Mouse (Mus musculus) intestine, embryonic 15.5 days (tissue): Measurements from ENCODE around the gene Ncam1. TPM values are rescaled to one million over a fixed set of nuclear protein-coding genes. Genes with fewer than 3 reads are reported as not detected.

ENCODE experiments used
- ATAC-seq: fragments of 200-750 bp; cut with Nextera tagmentation; 2 replicates; pipeline ENCODE4 v1.8.0; 2017; ENCODE audit warnings: moderate TSS enrichment, moderate library complexity
- H3K27ac ChIP-seq: fragments of 300-500 bp; sonication (generic); 2 replicates; pipeline ENCODE4 v1.5.1; 2015; ENCODE audit warnings: mild to moderate bottlenecking, inconsistent platforms
- H3K27me3 ChIP-seq: fragments of 300-500 bp; sonication (generic); replicated peaks from 2 replicates; pipeline ENCODE4 v1.6.1; 2015; ENCODE audit warnings: inconsistent platforms
- H3K36me3 ChIP-seq: fragments of 300-500 bp; sonication (generic); 2 replicates; pipeline ENCODE4 v1.6.1; 2015; ENCODE audit warnings: inconsistent platforms
- H3K4me1 ChIP-seq: fragments of 300-500 bp; sonication (generic); replicated peaks from 2 replicates; pipeline ENCODE4 v1.6.1; 2015; ENCODE audit warnings: inconsistent platforms
- H3K4me2 ChIP-seq: fragments of 300-500 bp; sonication (generic); replicated peaks from 2 replicates; pipeline ENCODE4 v1.6.1; 2015; ENCODE audit warnings: mild to moderate bottlenecking, inconsistent platforms
- H3K4me3 ChIP-seq: fragments of 300-500 bp; sonication (generic); replicated peaks from 2 replicates; pipeline ENCODE4 v1.5.1; 2015; ENCODE audit warnings: inconsistent platforms
- H3K9ac ChIP-seq: fragments of 300-500 bp; sonication (generic); 2 replicates; pipeline ENCODE4 v1.6.1; 2015; ENCODE audit warnings: inconsistent platforms
- H3K9me3 ChIP-seq: fragments of 300-500 bp; sonication (generic); 2 replicates; pipeline ENCODE4 v1.6.1; 2016; ENCODE audit warnings: inconsistent platforms
- WGBS: fragments of 180-500 bp; shearing (Covaris S2); methylation state at CpG from one replicate; pipeline ENCODE4 v1.1.7; 2015; 5-methylcytosine and 5-hydroxymethylcytosine counted together
- polyA plus RNA-seq: library from polyadenylated mRNA; unstranded; fragments of >200 nt; fragmentation: Nextera tagmentation; extraction: Ambion mirVana; gene quantifications from 2 replicates; pipeline ENCODE4 v1.2.1, GENCODE M21; 2015

Gene Ncam1
- polyA plus RNA-seq, 1 experiment from 2014 or later = 77.5 TPM

- no peaks in the 10 kb centered on the region for H3K4me1 ChIP-seq
- no peak overlapping the region for H3K9ac ChIP-seq
- H3K4me2 ChIP-seq = no peak overlapping the region
- H3K4me3 ChIP-seq = no peak overlapping the region
- H3K27me3 ChIP-seq = no peaks in the 10 kb centered on the region
- 94% methylated on average over 2 of the region's 2 CpGs for WGBS
- no peak for ATAC-seq
- no peak overlapping the region for H3K27ac ChIP-seq
- no peaks in the 10 kb centered on the region for H3K9me3 ChIP-seq
- no peaks in the 10 kb centered on the region; the same call in 1 of the 2 replicates for H3K36me3 ChIP-seq
These were observed 239.8 kb downstream of the Ncam1 start for GRCm38 (mm10) chr9:49558941-49559340.

DNA sequence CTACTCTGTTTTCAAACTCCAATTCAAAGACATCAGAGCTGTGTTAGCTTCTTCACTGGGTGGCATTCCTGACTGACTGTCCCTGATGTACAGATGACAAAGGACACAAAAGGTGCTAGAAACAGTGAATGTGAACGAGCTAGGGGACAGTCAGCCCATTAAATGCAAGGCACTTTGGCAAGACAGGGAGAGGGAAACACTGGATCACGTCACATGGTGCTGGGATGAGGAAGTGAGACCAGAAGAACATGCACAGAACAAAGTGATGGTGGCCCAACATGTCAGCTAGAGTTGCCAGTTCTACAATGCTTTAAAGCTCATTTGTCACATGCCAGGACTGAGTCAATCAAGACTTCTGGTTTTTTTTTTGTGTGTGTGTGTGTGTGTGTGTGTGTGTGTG lies 247.4 kb downstream of the Ncam1 start:
- no peak overlapping the region for H3K27ac ChIP-seq
- no peak for ATAC-seq
- H3K4me1 ChIP-seq = no peaks in the 10 kb centered on the region
- H3K9ac ChIP-seq = no peak overlapping the region
- H3K9me3 ChIP-seq = no peaks in the 10 kb centered on the region
- no peak overlapping the region for H3K4me3 ChIP-seq
- H3K36me3 ChIP-seq = no peaks in the 10 kb centered on the region
- no peak overlapping the region for H3K4me2 ChIP-seq
- WGBS = 70% methylated on average over 2 of the region's 2 CpGs
- H3K27me3 ChIP-seq = no peaks in the 10 kb centered on the region

GRCm38 (mm10) chr9:49542593-49542992 lies 256.1 kb downstream of the Ncam1 start:
- Histone ChIP-seq H3K4me2 (no peak overlapping the region), H3K9ac (no peak overlapping the region), H3K27me3 (no peaks in the 10 kb centered on the region), H3K4me3 (no peak overlapping the region), H3K9me3 (no peaks in the 10 kb centered on the region), H3K4me1 (no peaks in the 10 kb centered on the region), H3K36me3 (no peaks in the 10 kb centered on the region; the same call in 1 of the 2 replicates), H3K27ac (no peak overlapping the region)
- ATAC-seq = no peak
- 84% methylated on average over 4 of the region's 4 CpGs for WGBS

DNA sequence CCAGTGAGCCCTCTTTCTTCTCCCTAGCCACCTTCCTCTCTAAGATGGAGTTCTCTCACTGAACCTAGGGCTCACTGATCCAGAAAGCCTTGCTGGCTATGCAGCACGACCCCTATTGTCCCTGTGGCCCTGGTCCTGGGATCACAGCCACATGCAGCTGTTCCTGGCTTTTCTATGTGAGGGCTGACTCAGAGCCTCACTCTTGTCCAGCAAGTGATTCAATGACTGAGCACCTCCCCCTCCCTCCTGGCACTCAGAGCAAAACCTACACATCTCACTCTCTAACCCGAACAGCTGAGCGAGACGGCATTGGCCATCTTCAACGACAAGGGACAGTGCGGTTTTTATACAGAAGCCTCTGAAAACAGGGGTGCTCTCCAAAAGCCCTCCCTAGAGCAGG lies 260.9 kb downstream of the Ncam1 start:
- 71% methylated on average over 6 of the region's 6 CpGs for WGBS
- Histone ChIP-seq H3K36me3 (no peaks in the 10 kb centered on the region; the same call in 1 of the 2 replicates), H3K4me1 (no peaks in the 10 kb centered on the region), H3K4me3 (no peak overlapping the region), H3K9ac (no peak overlapping the region), H3K4me2 (no peak overlapping the region), H3K27me3 (no peaks in the 10 kb centered on the region), H3K27ac (no peak overlapping the region), H3K9me3 (no peaks in the 10 kb centered on the region)
- ATAC-seq = no peak

- Histone ChIP-seq H3K4me2 (no peak overlapping the region), H3K9me3 (no peaks in the 10 kb centered on the region), H3K4me3 (no peak overlapping the region), H3K27ac (no peak overlapping the region), H3K27me3 (no peaks in the 10 kb centered on the region), H3K4me1 (no peaks in the 10 kb centered on the region), H3K36me3 (no peaks in the 10 kb centered on the region), H3K9ac (no peak overlapping the region)
- no peak for ATAC-seq
- 57% methylated on average over 6 of the region's 6 CpGs for WGBS
These were observed 262.1 kb downstream of the Ncam1 start for GRCm38 (mm10) chr9:49536593-49536992.

DNA sequence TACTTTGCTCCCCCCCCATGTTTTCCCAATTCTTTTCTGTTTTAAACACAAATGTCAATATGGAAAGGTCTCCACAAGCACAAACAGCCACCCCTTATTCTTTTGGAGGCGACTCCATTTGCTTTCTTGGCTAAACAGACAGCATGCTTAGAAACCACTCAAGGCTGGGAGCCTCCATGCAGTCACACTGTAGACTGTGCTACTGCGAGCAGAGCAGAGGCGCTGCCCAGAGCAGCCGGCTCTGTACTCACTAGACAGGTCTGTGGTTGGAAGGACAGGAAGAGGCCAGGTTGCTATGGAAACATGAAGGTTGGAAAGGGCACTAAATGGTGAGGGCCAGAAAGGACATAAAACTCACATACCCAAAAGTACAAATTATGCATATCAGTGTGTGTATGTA lies 263.8 kb downstream of the Ncam1 start:
- Histone ChIP-seq H3K4me2 (no peak overlapping the region), H3K27me3 (no peaks in the 10 kb centered on the region), H3K4me1 (no peaks in the 10 kb centered on the region), H3K4me3 (no peak overlapping the region), H3K9ac (no peak overlapping the region), H3K9me3 (no peaks in the 10 kb centered on the region), H3K36me3 (no peaks in the 10 kb centered on the region), H3K27ac (no peak overlapping the region)
- 41% methylated on average over 4 of the region's 4 CpGs for WGBS
- ATAC-seq = no peak

- no peak overlapping the region for H3K27ac ChIP-seq
- no peak for ATAC-seq
- H3K27me3 ChIP-seq = no peaks in the 10 kb centered on the region
- no peaks in the 10 kb centered on the region for H3K4me1 ChIP-seq
- no peak overlapping the region for H3K9ac ChIP-seq
- H3K4me3 ChIP-seq = no peak overlapping the region
- no peaks in the 10 kb centered on the region for H3K9me3 ChIP-seq
- no peak overlapping the region for H3K4me2 ChIP-seq
- no peaks in the 10 kb centered on the region for H3K36me3 ChIP-seq
- 38% methylated on average over 8 of the region's 8 CpGs for WGBS
These were observed 264.7 kb downstream of the Ncam1 start for GRCm38 (mm10) chr9:49533912-49534491.

GRCm38 (mm10) chr9:49533455-49533854 lies 265.3 kb downstream of the Ncam1 start:
- 61% methylated on average over 7 of the region's 7 CpGs for WGBS
- Histone ChIP-seq H3K9ac (no peak overlapping the region), H3K9me3 (no peaks in the 10 kb centered on the region), H3K27me3 (no peaks in the 10 kb centered on the region), H3K4me3 (no peak overlapping the region), H3K4me2 (no peak overlapping the region), H3K36me3 (no peaks in the 10 kb centered on the region), H3K27ac (no peak overlapping the region), H3K4me1 (no peaks in the 10 kb centered on the region)
- ATAC-seq = no peak

DNA sequence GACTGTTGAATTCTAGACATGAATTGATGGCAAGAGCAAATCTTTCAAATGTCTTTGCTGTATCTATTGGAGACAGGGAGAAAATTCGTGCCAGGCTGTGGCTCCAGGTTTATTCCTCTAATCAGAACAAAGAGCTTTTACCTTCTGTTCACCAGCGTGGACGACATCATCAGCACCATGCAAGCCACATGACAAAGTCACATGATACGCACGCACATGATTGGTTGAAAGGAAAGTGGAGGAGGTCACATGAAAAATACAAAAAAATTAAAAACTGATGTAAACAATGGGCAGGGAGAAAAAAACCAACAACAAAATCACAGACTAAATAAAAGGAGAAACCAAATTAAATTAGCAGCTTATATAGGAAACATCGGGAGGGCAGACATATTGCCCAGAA lies 266.9 kb downstream of the Ncam1 start:
- ATAC-seq = no peak
- H3K27me3 ChIP-seq = no peaks in the 10 kb centered on the region
- 90% methylated on average over 6 of the region's 6 CpGs for WGBS
- H3K36me3 ChIP-seq = no peaks in the 10 kb centered on the region
- no peaks in the 10 kb centered on the region for H3K9me3 ChIP-seq
- H3K27ac ChIP-seq = no peak overlapping the region
- H3K4me3 ChIP-seq = no peak overlapping the region
- no peaks in the 10 kb centered on the region for H3K4me1 ChIP-seq
- no peak overlapping the region for H3K4me2 ChIP-seq
- no peak overlapping the region for H3K9ac ChIP-seq

GRCm38 (mm10) chr9:49531257-49531656 lies 267.5 kb downstream of the Ncam1 start:
- H3K36me3 ChIP-seq = no peaks in the 10 kb centered on the region
- no peaks in the 10 kb centered on the region for H3K27me3 ChIP-seq
- no peak overlapping the region for H3K4me2 ChIP-seq
- no peak for ATAC-seq
- no peak overlapping the region for H3K9ac ChIP-seq
- H3K27ac ChIP-seq = no peak overlapping the region
- 51% methylated on average over 7 of the region's 7 CpGs for WGBS
- H3K4me3 ChIP-seq = no peak overlapping the region
- H3K4me1 ChIP-seq = no peaks in the 10 kb centered on the region
- no peaks in the 10 kb centered on the region for H3K9me3 ChIP-seq

- Histone ChIP-seq H3K4me1 (no peaks in the 10 kb centered on the region), H3K27me3 (no peaks in the 10 kb centered on the region), H3K9me3 (no peaks in the 10 kb centered on the region), H3K4me2 (no peak overlapping the region), H3K9ac (no peak overlapping the region), H3K27ac (no peak overlapping the region), H3K4me3 (no peak overlapping the region), H3K36me3 (no peaks in the 10 kb centered on the region)
- 72% methylated on average over 4 of the region's 4 CpGs for WGBS
- ATAC-seq = no peak
These were observed 268.0 kb downstream of the Ncam1 start for GRCm38 (mm10) chr9:49530739-49531138.

DNA sequence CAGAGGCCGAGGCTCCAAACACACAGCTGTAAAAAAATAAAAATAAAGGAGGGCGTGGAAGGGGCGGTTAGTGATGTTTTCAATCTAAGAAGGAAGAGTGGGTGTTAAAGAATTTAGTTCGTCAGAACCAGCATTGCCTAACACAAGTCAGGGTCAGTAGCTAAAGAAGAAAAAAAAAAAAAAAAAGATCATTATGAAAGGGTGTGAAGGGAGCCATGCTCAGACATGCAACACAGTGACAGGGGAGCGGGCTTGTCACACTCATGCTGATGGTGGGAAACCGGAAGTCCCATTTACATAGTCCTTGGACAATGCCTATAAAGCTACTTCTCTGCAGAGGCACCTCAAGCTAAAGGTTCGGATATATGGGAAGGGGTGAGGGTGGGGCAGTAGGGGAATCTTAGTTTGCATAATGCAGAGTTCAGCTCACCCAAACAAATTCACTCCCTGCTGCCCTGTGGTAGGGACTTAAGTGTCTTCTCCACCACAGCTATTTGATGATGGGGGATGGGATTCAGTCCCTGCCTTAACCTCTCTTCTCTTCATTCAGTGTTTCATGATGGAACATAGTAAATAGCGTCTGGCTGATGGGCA lies 269.3 kb downstream of the Ncam1 start:
- WGBS = 72% methylated on average over 8 of the region's 8 CpGs
- H3K36me3 ChIP-seq = no peaks in the 10 kb centered on the region
- H3K4me2 ChIP-seq = no peak overlapping the region
- no peak overlapping the region for H3K27ac ChIP-seq
- no peaks in the 10 kb centered on the region for H3K27me3 ChIP-seq
- no peaks in the 10 kb centered on the region for H3K9me3 ChIP-seq
- no peak overlapping the region for H3K9ac ChIP-seq
- no peak overlapping the region for H3K4me3 ChIP-seq
- no peaks in the 10 kb centered on the region for H3K4me1 ChIP-seq
- ATAC-seq = no peak

DNA sequence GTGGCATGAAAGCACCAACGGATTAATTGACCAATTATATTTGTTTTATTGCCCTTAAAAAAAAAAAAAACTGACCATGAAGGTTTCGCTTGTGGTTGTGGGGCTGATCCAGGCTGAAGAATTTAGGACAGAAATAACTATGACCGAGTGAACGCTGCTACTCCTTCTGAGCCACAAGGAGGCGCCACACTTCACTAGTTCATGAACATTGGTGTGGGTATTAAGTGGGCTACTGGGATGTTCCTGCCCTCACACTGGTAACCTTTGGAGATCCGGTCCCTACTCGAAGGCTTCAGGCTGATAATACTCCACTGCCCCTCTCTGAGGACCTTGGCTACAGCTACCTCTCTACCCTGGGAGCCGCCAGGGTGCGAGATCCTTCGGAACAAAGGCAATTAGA lies 269.8 kb downstream of the Ncam1 start:
- Histone ChIP-seq H3K9ac (no peak overlapping the region), H3K4me2 (no peak overlapping the region), H3K4me1 (no peaks in the 10 kb centered on the region), H3K4me3 (no peak overlapping the region), H3K27ac (no peak overlapping the region), H3K9me3 (no peaks in the 10 kb centered on the region), H3K27me3 (no peaks in the 10 kb centered on the region), H3K36me3 (no peaks in the 10 kb centered on the region)
- no peak for ATAC-seq
- WGBS = 65% methylated on average over 10 of the region's 10 CpGs
